Mouse (Mus musculus): ENCODE results near the gene Stra8.
A peak's percentile ranks its signal among the peaks of the same experiment; 100 is the strongest.

- TF ChIP-seq CTCF (IDR thresholded peaks at IDR 0.05; ENCODE audit: low read depth) = peak; percentile 18; the same call in 1 of the 2 replicates
- TF ChIP-seq EP300 (IDR thresholded peaks at IDR 0.05; ENCODE audit: low read depth) = no peak
Observed at GRCm38 (mm10) chr6:34875966-34876834, 43.8 kb upstream of the Stra8 start.

Measured in heart, postnatal 0 days (tissue).